Mouse (Mus musculus) midbrain, embryonic 14.5 days (tissue): Measurements from ENCODE around the gene Ncbp3. TPM values are rescaled to one million over a fixed set of nuclear protein-coding genes. Genes with fewer than 3 reads are reported as not detected.
A peak's percentile ranks its signal among the peaks of the same experiment; 100 is the strongest.

ENCODE experiments used
- ATAC-seq: fragments of 200-750 bp; cut with Nextera tagmentation; 2 replicates; pipeline ENCODE4 v1.8.0; 2017; ENCODE audit warnings: moderate number of reproducible peaks, moderate library complexity; ENCODE audit not compliant: low FRiP score, low TSS enrichment
- DNase-seq: peaks from one replicate; pipeline ENCODE4 v3.0.0-alpha.2; 2015
- H3K27ac ChIP-seq: fragments of 300-500 bp; sonication (generic); replicated peaks from 2 replicates; pipeline ENCODE4 v1.5.1; 2014; ENCODE audit warnings: mild to moderate bottlenecking, low read depth, low read length, moderate library complexity
- H3K27me3 ChIP-seq: fragments of 300-500 bp; sonication (generic); 2 replicates; pipeline ENCODE4 v1.6.1; 2014; ENCODE audit warnings: low read length, control low read depth, mixed read lengths; ENCODE audit not compliant: control insufficient read depth, insufficient read depth
- H3K36me3 ChIP-seq: fragments of 300-500 bp; sonication (generic); 2 replicates; pipeline ENCODE4 v1.6.1; 2014; ENCODE audit warnings: low read length, control low read depth; ENCODE audit not compliant: control insufficient read depth, insufficient read depth
- H3K4me1 ChIP-seq: fragments of 300-500 bp; sonication (generic); 2 replicates; pipeline ENCODE4 v1.6.1; 2014; ENCODE audit warnings: mild to moderate bottlenecking, antibody characterized with exemption, low read length, control low read depth; ENCODE audit not compliant: control insufficient read depth, insufficient read depth
- H3K4me2 ChIP-seq: fragments of 300-500 bp; sonication (generic); 2 replicates; pipeline ENCODE4 v1.6.1; 2014; ENCODE audit warnings: mild to moderate bottlenecking, low read length, moderate library complexity
- H3K4me3 ChIP-seq: fragments of 300-500 bp; sonication (generic); replicated peaks from 2 replicates; pipeline ENCODE4 v1.5.1; 2014; ENCODE audit warnings: low read depth, low read length
- H3K9ac ChIP-seq: fragments of 300-500 bp; sonication (generic); replicated peaks from 2 replicates; pipeline ENCODE4 v1.6.1; 2014; ENCODE audit warnings: mild to moderate bottlenecking, low read length, moderate library complexity
- H3K9me3 ChIP-seq: fragments of 300-500 bp; sonication (generic); 2 replicates; pipeline ENCODE4 v1.6.1; 2016; ENCODE audit warnings: low read length, control low read depth, mixed read lengths; ENCODE audit not compliant: control insufficient read depth
- WGBS: fragments of 180-500 bp; shearing (Covaris S2); extraction: QIAGEN DNeasy Blood & Tissue Kit; methylation state at CpG from one replicate; pipeline ENCODE4 v1.1.7; 2014; 5-methylcytosine and 5-hydroxymethylcytosine counted together
- polyA plus RNA-seq: library from polyadenylated mRNA; unstranded; fragments of >200 nt; fragmentation: Nextera tagmentation; extraction: Ambion mirVana; gene quantifications from 2 replicates; pipeline ENCODE4 v1.2.1, GENCODE M21; 2014

The Ncbp3 gene
- polyA plus RNA-seq, 1 experiment from 2014 or later: 10.2 TPM

- H3K9ac ChIP-seq: no peak overlapping the region
- H3K9me3 ChIP-seq: no peaks in the 10 kb centered on the region
- H3K36me3 ChIP-seq: peaks cover 7% of the 10 kb centered on the region; the same call in 1 of the 2 replicates
- H3K27ac ChIP-seq: no peak overlapping the region
- DNase-seq (no peak), ATAC-seq (no peak)
- H3K27me3 ChIP-seq: peaks cover 6% of the 10 kb centered on the region
- H3K4me3 ChIP-seq: no peak overlapping the region
- H3K4me2 ChIP-seq: no peak overlapping the region
- H3K4me1 ChIP-seq: no peaks in the 10 kb centered on the region
- WGBS: 22% methylated on average over 4 of the region's 4 CpGs
These were observed 23.8 kb upstream of the Ncbp3 start for GRCm38 (mm10) chr11:73023827-73024226.

DNA sequence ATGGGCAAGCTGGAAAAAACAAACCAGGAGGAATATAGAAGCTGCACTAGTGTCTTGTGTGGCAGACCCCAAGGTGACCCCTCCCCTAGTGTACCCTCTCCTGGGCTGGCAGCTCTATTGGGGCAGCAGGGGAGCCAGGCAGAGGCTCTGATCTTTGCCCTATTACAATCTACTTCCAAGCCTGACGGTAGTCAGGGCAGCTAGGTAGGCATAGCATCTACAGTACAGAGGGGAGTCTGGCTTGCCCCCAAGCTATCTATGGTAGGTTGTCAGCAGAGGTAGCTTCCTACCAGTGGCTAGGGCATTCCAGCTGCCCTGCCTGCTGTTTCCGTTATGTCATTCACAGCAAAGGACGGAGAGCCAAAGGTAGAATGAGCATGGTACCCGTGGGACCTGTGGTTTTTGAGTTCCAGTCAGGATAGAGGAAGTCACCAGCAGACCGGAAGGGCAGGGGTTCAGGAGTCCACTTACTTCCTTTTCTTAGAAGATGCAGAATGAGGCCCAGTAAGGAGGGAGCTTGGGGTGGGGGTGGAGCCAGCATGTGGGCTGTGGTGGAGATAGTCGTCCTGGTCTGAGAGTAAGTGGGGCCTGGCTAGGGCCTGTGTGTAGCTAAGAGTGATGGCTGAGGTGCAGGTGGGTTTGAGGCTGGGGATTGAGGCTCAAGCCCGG is 23.2 kb upstream of the Ncbp3 start:
- ATAC-seq: no peak
- Histone ChIP-seq H3K27me3 (peaks cover 6% of the 10 kb centered on the region), H3K9ac (no peak overlapping the region), H3K4me1 (no peaks in the 10 kb centered on the region), H3K9me3 (no peaks in the 10 kb centered on the region), H3K36me3 (peaks cover 7% of the 10 kb centered on the region; the same call in 1 of the 2 replicates), H3K4me2 (no peak overlapping the region), H3K27ac (no peak overlapping the region), H3K4me3 (no peak overlapping the region)
- DNase-seq: no peak
- WGBS: 71% methylated on average over 7 of the region's 7 CpGs

DNA sequence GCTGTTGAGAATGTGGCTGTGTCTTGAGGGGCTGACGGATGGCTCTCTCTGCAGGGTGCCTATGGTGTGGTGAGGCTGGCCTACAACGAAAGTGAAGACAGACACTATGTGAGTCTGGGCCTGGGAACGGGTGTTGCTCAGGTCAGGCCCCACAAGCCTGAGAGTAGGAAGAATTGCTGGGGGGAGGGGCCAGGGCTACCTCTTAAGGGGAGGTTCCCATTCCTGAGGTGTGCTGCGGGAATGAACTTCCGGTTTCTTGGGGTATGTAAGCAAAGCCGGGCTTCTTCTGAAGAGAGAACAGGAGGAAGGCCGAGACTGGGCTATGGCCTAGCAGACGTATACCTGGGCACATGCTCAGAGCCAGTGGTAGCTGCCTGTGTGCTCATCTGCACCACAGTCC is 20.6 kb upstream of the Ncbp3 start:
- Histone ChIP-seq H3K27ac (no peak overlapping the region), H3K9me3 (no peaks in the 10 kb centered on the region), H3K27me3 (no peaks in the 10 kb centered on the region), H3K9ac (no peak overlapping the region), H3K4me2 (no peak overlapping the region), H3K36me3 (peaks cover 7% of the 10 kb centered on the region; the same call in 1 of the 2 replicates), H3K4me1 (no peaks in the 10 kb centered on the region; the same call in 1 of the 2 replicates), H3K4me3 (no peak overlapping the region)
- WGBS: 47% methylated on average over 8 of the region's 8 CpGs
- ATAC-seq (no peak), DNase-seq (no peak)

GRCm38 (mm10) chr11:73030821-73031498 is 16.6 kb upstream of the Ncbp3 start:
- no peaks in the 10 kb centered on the region for H3K9me3 ChIP-seq
- H3K9ac ChIP-seq: peak overlapping the region; percentile 42
- peaks cover 9% of the 10 kb centered on the region; the same call in 1 of the 2 replicates for H3K36me3 ChIP-seq
- DNase-seq (peak; percentile 96), ATAC-seq (peak; percentile 90)
- H3K4me3 ChIP-seq: peak overlapping the region; percentile 15; the same call in 1 of the 2 replicates
- no peaks in the 10 kb centered on the region; the same call in 1 of the 2 replicates for H3K4me1 ChIP-seq
- 26% methylated on average over 20 of the region's 20 CpGs for WGBS
- peak overlapping the region; percentile 75 for H3K27ac ChIP-seq
- peak overlapping the region; percentile 51 for H3K4me2 ChIP-seq
- H3K27me3 ChIP-seq: no peaks in the 10 kb centered on the region

GRCm38 (mm10) chr11:73031536-73031935 is 16.0 kb upstream of the Ncbp3 start:
- Histone ChIP-seq H3K4me2 (peak overlapping the region; percentile 51), H3K27me3 (no peaks in the 10 kb centered on the region), H3K4me1 (no peaks in the 10 kb centered on the region; the same call in 1 of the 2 replicates), H3K4me3 (no peak overlapping the region), H3K27ac (peak overlapping the region; percentile 75), H3K9me3 (no peaks in the 10 kb centered on the region), H3K9ac (peak overlapping the region; percentile 42; the same call in 1 of the 2 replicates), H3K36me3 (peaks cover 6% of the 10 kb centered on the region; the same call in 1 of the 2 replicates)
- DNase-seq (peak; percentile 36), ATAC-seq (no peak)
- 48% methylated on average over 5 of the region's 5 CpGs for WGBS

DNA sequence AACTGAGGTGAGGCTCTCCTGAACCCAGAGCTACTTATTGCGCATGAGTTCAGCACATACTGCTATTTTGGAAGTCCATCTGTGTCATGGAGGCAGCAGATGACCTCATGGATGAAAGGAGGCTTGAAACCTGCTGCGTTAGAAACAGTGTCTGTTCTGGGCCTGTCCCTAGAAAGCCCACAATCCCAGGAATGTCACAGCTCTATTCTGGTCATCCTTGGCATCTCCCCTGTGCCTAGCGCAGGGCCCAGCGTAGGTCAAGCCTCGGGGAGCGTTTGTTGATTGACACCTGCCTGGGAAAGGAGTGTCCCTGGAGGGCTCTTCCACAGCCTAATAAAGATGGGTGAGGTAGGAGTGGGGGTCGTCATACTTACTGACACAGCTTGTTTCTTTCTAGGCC is 11.5 kb upstream of the Ncbp3 start:
- no peaks in the 10 kb centered on the region for H3K9me3 ChIP-seq
- H3K27ac ChIP-seq: no peak overlapping the region
- H3K9ac ChIP-seq: no peak overlapping the region
- 84% methylated on average over 7 of the region's 7 CpGs for WGBS
- H3K4me1 ChIP-seq: no peaks in the 10 kb centered on the region; the same call in 1 of the 2 replicates
- H3K27me3 ChIP-seq: no peaks in the 10 kb centered on the region
- peaks cover 26% of the 10 kb centered on the region for H3K36me3 ChIP-seq
- DNase-seq (no peak), ATAC-seq (no peak)
- no peak overlapping the region for H3K4me3 ChIP-seq
- no peak overlapping the region for H3K4me2 ChIP-seq

DNA sequence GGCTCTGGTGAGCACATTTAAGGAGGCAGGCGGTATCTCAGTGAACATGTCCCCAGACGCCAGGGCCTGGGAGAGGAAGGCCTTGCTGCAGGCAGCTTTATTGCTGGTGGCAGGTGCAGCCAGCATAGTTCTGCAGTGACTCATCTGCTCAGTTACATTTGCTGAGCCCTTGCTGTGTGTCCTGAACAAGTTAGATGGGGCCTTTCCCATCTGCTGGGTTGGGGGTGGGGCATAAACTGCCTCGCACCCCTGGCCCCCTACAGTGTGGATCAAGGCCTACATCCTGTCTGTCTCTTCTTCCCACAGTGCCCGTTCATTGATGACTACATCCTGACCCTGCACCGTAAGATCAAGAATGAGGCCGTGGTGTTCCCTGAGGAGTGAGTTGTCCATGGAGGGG is 10.7 kb upstream of the Ncbp3 start:
- no peaks in the 10 kb centered on the region for H3K4me1 ChIP-seq
- no peaks in the 10 kb centered on the region for H3K27me3 ChIP-seq
- peaks cover 26% of the 10 kb centered on the region for H3K36me3 ChIP-seq
- no peak overlapping the region for H3K27ac ChIP-seq
- H3K4me3 ChIP-seq: no peak overlapping the region
- H3K9ac ChIP-seq: no peak overlapping the region
- DNase-seq (no peak), ATAC-seq (no peak)
- 66% methylated on average over 6 of the region's 6 CpGs for WGBS
- H3K4me2 ChIP-seq: no peak overlapping the region
- H3K9me3 ChIP-seq: no peaks in the 10 kb centered on the region

GRCm38 (mm10) chr11:73037691-73038090 is 9.9 kb upstream of the Ncbp3 start:
- Histone ChIP-seq H3K9me3 (no peaks in the 10 kb centered on the region), H3K36me3 (peaks cover 26% of the 10 kb centered on the region), H3K4me3 (no peak overlapping the region), H3K9ac (no peak overlapping the region), H3K27ac (no peak overlapping the region), H3K4me1 (no peaks in the 10 kb centered on the region), H3K27me3 (no peaks in the 10 kb centered on the region), H3K4me2 (no peak overlapping the region)
- ATAC-seq: no peak
- WGBS: 85% methylated on average over 3 of the region's 3 CpGs
- DNase-seq: no peak
